Mouse (Mus musculus) ovary, adult 2 months (tissue): ENCODE measurements around the gene Gsdme. TPM values are rescaled to one million over a fixed set of nuclear protein-coding genes. Genes with fewer than 3 reads are reported as not detected.

Experiments used
- polyA plus RNA-seq: library from polyadenylated mRNA; depleted of rRNA; stranded (reverse); fragments of >200 nt; gene quantifications from 2 replicates; pipeline ENCODE4 v1.2.3, GENCODE M21; 2012; rRNA removed

The Gsdme gene
- 0.92 and 1.5 TPM in 2 replicates for polyA plus RNA-seq

GRCm38 (mm10) chr6:50263670-50264069 lies at the start of gene Gsdme:
Gene Gsdme (minus strand): TSS chr6:50263862.

Other genes starting within 250 kb of the Gsdme start
- gene Mpp6, start 153.6 kb downstream of the Gsdme start, polyA plus RNA-seq, result 5.0 and 7.6 TPM in 2 replicates
- 6.6 and 7.0 TPM in 2 replicates for gene Osbpl3, start 192.3 kb upstream of the Gsdme start, polyA plus RNA-seq